Mouse (Mus musculus): ENCODE results near the gene Shmt2.
A peak's percentile ranks its signal among the peaks of the same experiment; 100 is the strongest.

The Shmt2 gene

DNA sequence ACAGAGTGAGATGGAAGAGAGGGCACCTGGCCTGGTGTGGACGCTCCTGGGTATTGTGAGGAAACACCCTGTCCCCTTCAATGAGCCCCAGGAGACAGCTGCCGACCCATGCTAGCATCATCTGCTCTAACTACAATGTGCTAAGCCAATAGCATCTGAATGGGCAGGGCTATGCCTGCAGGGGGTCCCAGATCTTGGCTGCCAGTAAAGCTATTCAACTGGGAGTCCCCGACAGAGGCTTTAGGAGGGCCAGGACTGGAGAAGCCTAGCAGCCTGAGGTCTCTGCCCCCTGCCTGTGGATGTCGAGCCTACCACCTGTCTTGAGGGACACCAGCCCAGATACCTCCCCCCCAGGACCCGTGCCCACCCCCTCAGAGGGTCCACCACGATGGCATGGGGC lies 20.5 kb upstream of the Shmt2 start:
- DNase-seq (ENCODE audit: low read depth, low spot score), result no peak
- Histone ChIP-seq H3K27me3 (ENCODE audit: control insufficient read depth, insufficient read depth, low read length, poor library complexity, severe bottlenecking) (no peaks in the 10 kb centered on the region), H3K36me3 (ENCODE audit: control insufficient read depth, insufficient read depth, low read length, poor library complexity, severe bottlenecking) (no peaks in the 10 kb centered on the region)

DNA sequence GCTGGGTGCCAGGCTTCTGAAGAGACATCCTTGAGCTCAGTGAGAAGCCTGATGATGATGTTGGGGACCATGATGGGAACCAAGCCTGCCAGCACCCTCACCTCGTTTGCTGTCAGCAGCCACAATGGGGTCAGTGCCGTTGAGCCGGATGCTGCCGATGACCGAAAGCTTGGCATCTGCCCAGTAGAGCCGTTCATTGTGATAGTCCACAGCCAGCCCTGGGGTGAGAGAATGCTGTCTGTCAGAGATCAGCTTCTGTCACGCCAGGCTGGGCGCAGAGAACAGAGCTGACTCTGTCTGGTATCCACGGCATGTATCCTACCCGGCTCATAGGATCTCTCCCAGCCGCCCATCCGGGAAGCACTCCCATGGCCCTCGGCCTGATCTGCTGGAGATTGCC lies 19.8 kb upstream of the Shmt2 start:
- H3K36me3 ChIP-seq (ENCODE audit: control insufficient read depth, insufficient read depth, low read length, poor library complexity, severe bottlenecking), result no peaks in the 10 kb centered on the region
- H3K27me3 ChIP-seq (ENCODE audit: control insufficient read depth, insufficient read depth, low read length, poor library complexity, severe bottlenecking), result no peaks in the 10 kb centered on the region
- DNase-seq (ENCODE audit: low read depth, low spot score), result no peak

DNA sequence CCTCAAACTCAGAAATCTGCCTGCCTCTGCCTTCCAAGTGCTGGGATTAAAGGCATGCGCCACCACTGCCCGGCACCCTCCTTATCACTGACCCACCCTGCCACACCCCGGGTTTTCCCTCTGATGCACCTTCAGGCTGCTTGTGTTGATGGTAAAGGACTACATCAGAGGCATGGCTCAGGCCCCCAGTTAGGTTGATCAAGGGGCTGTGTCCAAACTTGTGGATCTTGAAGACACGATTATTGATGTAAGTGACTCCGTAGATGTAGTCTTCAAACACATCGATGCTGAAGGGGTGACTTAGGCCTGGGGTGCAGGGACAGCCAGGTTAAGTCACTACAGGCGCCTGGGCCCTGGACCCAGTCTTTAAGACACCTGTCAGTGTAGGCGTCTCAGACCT lies 19.3 kb upstream of the Shmt2 start:
- H3K27me3 ChIP-seq (ENCODE audit: control insufficient read depth, insufficient read depth, low read length, poor library complexity, severe bottlenecking), result no peaks in the 10 kb centered on the region
- no peak for DNase-seq (ENCODE audit: low read depth, low spot score)

GRCm38 (mm10) chr10:127537854-127538583 lies 15.8 kb upstream of the Shmt2 start:
- H3K36me3 ChIP-seq (ENCODE audit: control insufficient read depth, insufficient read depth, low read length, poor library complexity, severe bottlenecking), result no peaks in the 10 kb centered on the region
- H3K27me3 ChIP-seq (ENCODE audit: control insufficient read depth, insufficient read depth, low read length, poor library complexity, severe bottlenecking), result no peaks in the 10 kb centered on the region
- DNase-seq (ENCODE audit: low read depth, low spot score), result peak; percentile 81

More for the DNA sequence above, 19.3 kb upstream of the Shmt2 start:
- no peaks in the 10 kb centered on the region for H3K36me3 ChIP-seq (ENCODE audit: control insufficient read depth, insufficient read depth, low read length, poor library complexity, severe bottlenecking)

DNA sequence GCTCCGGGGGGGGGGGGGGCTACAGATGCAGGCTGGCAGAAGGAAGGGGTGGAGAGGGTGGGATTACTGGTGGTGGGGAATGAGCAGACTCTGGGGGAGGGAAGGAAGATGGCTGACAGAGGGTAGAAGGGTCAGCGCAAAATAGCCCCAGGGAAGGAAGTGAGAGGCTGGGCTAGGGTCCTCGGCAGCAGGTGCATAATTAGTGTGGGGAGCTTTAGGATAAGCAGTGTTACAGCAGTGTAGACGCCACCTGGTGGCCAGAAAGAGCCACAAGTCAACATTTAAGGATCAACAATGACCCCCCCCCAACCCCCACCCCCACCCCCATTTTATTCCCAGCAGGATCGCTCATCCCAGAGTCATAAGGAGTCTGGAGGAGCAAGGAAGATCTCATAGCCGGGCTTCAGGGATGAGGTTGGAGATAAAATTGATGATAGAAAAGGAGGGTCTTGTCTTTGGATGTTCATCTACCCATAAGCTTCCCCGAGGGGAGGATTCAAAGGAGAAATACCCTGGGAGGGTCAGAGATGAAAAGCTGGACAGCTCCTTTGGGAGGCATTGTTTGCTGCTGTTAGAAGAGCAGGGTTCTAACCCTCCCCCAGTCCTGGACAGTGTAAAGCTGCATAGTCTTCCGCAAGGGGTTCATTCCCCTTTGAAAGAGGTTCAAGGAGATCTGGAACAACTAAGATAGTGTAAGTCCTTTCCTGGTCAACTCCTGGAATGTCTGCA lies 14.5 kb upstream of the Shmt2 start:
- peak; percentile 78 for DNase-seq (ENCODE audit: low read depth, low spot score)

GRCm38 (mm10) chr10:127534929-127535384 lies 12.7 kb upstream of the Shmt2 start:
- no peaks in the 10 kb centered on the region for H3K36me3 ChIP-seq (ENCODE audit: control insufficient read depth, insufficient read depth, low read length, poor library complexity, severe bottlenecking)

More for the DNA sequence above, 14.5 kb upstream of the Shmt2 start:
- H3K36me3 ChIP-seq (ENCODE audit: control insufficient read depth, insufficient read depth, low read length, poor library complexity, severe bottlenecking), result no peaks in the 10 kb centered on the region
- no peaks in the 10 kb centered on the region for H3K27me3 ChIP-seq (ENCODE audit: control insufficient read depth, insufficient read depth, low read length, poor library complexity, severe bottlenecking)

DNA sequence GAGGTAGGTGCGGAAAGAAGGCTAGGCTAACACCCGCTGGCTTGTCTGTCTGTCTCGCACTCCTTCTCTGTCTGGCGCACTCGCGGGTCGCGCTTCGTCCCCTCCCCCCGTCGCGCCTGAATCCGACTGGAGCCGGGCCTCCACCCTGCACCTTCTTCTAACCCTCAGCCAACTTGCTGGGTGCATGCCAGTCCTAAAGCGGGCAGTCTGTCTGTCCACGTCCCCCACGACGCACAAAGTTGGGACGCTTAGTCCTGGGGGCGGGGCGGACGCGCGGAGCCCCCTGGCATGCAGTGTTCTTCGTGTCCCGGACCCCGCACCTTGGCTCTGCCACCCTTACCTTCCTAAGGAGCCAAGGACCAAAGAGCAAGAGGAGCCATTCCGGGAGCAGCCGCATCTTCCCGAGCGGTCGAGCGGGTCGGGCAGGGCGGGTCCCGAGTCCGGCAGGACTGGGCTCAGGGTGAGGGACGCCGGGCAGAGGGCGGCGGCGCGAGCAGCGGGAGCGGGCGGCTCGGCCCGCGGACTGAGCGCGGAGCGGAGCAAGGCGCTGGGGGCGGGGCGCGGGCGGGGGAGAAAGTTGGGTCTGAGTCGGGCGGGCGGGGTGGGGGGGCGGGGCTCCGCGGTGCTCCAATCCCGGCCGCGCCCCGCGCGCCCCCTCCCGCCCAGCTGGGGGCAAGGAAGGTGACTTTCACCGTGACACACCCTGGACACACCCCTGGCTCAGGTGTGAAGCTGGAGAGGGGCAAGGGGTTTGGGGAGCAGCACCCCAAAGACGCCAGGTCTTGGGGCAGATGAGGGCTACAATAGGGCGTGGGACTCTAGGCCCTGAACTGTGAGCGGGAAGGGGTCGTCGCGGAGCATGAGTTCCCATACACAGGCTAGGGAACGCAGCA lies 12.0 kb upstream of the Shmt2 start, which contains the start of gene Nxph4:
TSS of gene Nxph4 (minus strand) at position 524 of the 893 bp plus-strand sequence.
- H3K27me3 ChIP-seq (ENCODE audit: control insufficient read depth, insufficient read depth, low read length, poor library complexity, severe bottlenecking), result no peaks in the 10 kb centered on the region
- H3K36me3 ChIP-seq (ENCODE audit: control insufficient read depth, insufficient read depth, low read length, poor library complexity, severe bottlenecking), result no peaks in the 10 kb centered on the region
- DNase-seq (ENCODE audit: low read depth, low spot score), result peak; percentile 43

More at GRCm38 (mm10) chr10:127534929-127535384, 12.7 kb upstream of the Shmt2 start:
- peak; percentile 41 for DNase-seq (ENCODE audit: low read depth, low spot score)
- no peaks in the 10 kb centered on the region for H3K27me3 ChIP-seq (ENCODE audit: control insufficient read depth, insufficient read depth, low read length, poor library complexity, severe bottlenecking)

GRCm38 (mm10) chr10:127531548-127531947 lies 9.3 kb upstream of the Shmt2 start:
- DNase-seq (ENCODE audit: low read depth, low spot score), result no peak
- no peaks in the 10 kb centered on the region for H3K36me3 ChIP-seq (ENCODE audit: control insufficient read depth, insufficient read depth, low read length, poor library complexity, severe bottlenecking)

DNA sequence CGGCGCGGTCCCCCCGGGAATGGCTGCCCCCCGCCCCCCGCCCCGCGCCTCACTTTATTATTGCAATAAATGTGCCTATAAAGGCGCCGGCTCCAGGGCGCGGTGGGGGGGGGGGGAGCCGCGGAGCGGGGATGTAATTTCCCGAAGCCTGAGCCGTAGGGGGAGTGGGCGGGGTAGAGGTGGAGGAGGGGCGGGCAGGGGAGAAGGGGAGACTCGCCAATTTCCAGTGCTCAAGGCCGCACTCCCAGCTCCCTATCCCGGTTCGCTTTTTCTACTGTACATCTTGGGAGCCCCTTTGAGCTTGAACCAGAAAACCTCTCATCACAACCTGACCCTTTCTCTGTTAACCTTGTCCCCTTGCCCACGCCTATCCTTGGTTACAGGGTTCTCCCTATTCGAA lies 8.7 kb upstream of the Shmt2 start:
- no peak for DNase-seq (ENCODE audit: low read depth, low spot score)
- Histone ChIP-seq H3K36me3 (ENCODE audit: control insufficient read depth, insufficient read depth, low read length, poor library complexity, severe bottlenecking) (no peaks in the 10 kb centered on the region), H3K27me3 (ENCODE audit: control insufficient read depth, insufficient read depth, low read length, poor library complexity, severe bottlenecking) (no peaks in the 10 kb centered on the region)

More at GRCm38 (mm10) chr10:127531548-127531947, 9.3 kb upstream of the Shmt2 start:
- H3K27me3 ChIP-seq (ENCODE audit: control insufficient read depth, insufficient read depth, low read length, poor library complexity, severe bottlenecking), result no peaks in the 10 kb centered on the region

GRCm38 (mm10) chr10:127527481-127527880 lies 5.2 kb upstream of the Shmt2 start:
- no peaks in the 10 kb centered on the region for H3K27me3 ChIP-seq (ENCODE audit: control insufficient read depth, insufficient read depth, low read length, poor library complexity, severe bottlenecking)
- DNase-seq (ENCODE audit: low read depth, low spot score), result no peak
- H3K36me3 ChIP-seq (ENCODE audit: control insufficient read depth, insufficient read depth, low read length, poor library complexity, severe bottlenecking), result no peaks in the 10 kb centered on the region

DNA sequence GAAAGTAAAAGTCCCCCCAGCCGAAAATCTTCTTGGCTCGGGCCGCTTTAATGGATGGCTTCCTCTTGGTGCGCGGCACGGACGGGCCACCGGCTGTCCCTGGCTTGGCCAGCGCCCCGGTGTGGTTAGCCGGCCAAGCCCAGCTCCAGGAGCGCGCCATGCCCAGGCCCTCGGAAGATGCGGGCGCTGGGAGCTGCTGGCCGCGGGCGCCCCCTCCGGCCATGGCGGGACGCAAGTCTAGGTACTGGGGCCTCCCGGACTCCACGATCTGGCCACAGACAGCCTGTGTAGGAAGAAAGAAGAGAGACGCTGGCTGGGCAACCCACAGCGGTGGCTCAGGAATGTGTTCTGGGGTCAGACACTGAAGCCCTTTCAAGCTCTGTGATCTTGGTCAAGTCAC lies 4.4 kb upstream of the Shmt2 start:
- Histone ChIP-seq H3K36me3 (ENCODE audit: control insufficient read depth, insufficient read depth, low read length, poor library complexity, severe bottlenecking) (no peaks in the 10 kb centered on the region), H3K27me3 (ENCODE audit: control insufficient read depth, insufficient read depth, low read length, poor library complexity, severe bottlenecking) (no peaks in the 10 kb centered on the region)
- peak; percentile 61 for DNase-seq (ENCODE audit: low read depth, low spot score)

DNA sequence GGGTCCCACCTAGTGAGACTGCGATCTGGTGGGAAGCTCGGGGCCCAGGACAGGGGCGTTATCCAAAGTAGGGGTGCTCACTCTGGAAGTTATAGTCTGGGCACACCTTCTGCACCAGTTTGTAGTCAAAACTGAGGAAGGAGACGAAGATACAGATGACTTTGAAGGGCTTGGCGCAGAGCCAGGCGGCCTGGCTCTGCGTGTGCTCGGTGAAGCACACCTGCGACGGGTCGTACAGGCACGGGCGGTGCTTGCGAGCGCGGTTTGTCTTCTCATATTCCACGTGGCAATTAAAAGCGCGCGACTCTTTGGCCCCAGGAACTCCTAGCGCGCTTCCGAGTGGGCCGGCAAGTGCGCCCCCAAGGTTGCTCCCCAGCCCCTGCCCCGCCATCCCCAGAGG lies 3.8 kb upstream of the Shmt2 start:
- no peaks in the 10 kb centered on the region for H3K27me3 ChIP-seq (ENCODE audit: control insufficient read depth, insufficient read depth, low read length, poor library complexity, severe bottlenecking)
- no peaks in the 10 kb centered on the region for H3K36me3 ChIP-seq (ENCODE audit: control insufficient read depth, insufficient read depth, low read length, poor library complexity, severe bottlenecking)
- DNase-seq (ENCODE audit: low read depth, low spot score), result peak; percentile 58

GRCm38 (mm10) chr10:127524646-127525255 lies 2.5 kb upstream of the Shmt2 start:
- no peak for DNase-seq (ENCODE audit: low read depth, low spot score)
- H3K27me3 ChIP-seq (ENCODE audit: control insufficient read depth, insufficient read depth, low read length, poor library complexity, severe bottlenecking), result no peaks in the 10 kb centered on the region
- no peaks in the 10 kb centered on the region for H3K36me3 ChIP-seq (ENCODE audit: control insufficient read depth, insufficient read depth, low read length, poor library complexity, severe bottlenecking)

DNA sequence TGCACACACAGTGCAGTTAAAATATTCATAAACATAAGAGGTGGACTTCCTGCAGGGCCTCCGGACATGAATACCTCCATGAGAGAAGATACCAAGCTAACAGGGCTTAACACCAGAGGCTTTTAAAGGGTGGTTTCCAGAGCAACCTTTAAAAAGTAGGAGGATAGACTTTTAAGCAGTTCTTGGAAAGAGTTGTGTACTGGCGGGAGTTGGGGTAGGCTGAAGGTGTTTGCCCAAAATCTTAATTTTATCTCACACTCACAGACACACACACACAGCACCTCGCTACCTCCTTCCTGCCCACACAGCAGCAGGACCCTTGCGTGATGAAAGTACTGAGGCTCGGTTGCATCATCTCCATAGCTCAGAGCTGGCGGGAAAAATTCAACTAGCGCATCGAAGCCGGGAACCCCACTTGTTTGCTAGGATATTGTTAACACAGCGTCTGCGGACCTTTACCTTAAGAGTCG lies 598 bp downstream of the Shmt2 start:
- no peaks in the 10 kb centered on the region for H3K27me3 ChIP-seq (ENCODE audit: control insufficient read depth, insufficient read depth, low read length, poor library complexity, severe bottlenecking)
- H3K36me3 ChIP-seq (ENCODE audit: control insufficient read depth, insufficient read depth, low read length, poor library complexity, severe bottlenecking), result peaks cover 6% of the 10 kb centered on the region
- DNase-seq (ENCODE audit: low read depth, low spot score), result no peak

All from splenic B cell, adult 2 months (primary cell).